Mouse (Mus musculus): Measurements from ENCODE around the gene Sat1.

- no peak for TF ChIP-seq EP300 (optimal IDR thresholded peaks at IDR 0.05)
- no peak for TF ChIP-seq CTCF (IDR thresholded peaks at IDR 0.05; ENCODE audit: low read depth)
Observed at GRCm38 (mm10) chrX:155191941-155192340, 24.3 kb downstream of the Sat1 start.
